Mouse (Mus musculus) embryonic facial prominence, embryonic 15.5 days (tissue): ENCODE measurements around the gene Sdad1. TPM values are rescaled to one million over a fixed set of nuclear protein-coding genes. Genes with fewer than 3 reads are reported as not detected.

ENCODE experiments used
- ATAC-seq: fragments of 200-750 bp; cut with Nextera tagmentation; 2 replicates; pipeline ENCODE4 v1.8.0; 2017; ENCODE audit warnings: low read depth, moderate TSS enrichment; ENCODE audit not compliant: insufficient number of reproducible peaks, low FRiP score, low TSS enrichment
- H3K27ac ChIP-seq: fragments of 300-500 bp; sonication (generic); replicated peaks from 2 replicates; pipeline ENCODE4 v1.5.1; 2015; ENCODE audit warnings: mild to moderate bottlenecking, inconsistent platforms
- H3K27me3 ChIP-seq: fragments of 300-500 bp; sonication (generic); 2 replicates; pipeline ENCODE4 v1.6.1; 2015; ENCODE audit warnings: inconsistent platforms
- H3K36me3 ChIP-seq: fragments of 300-500 bp; sonication (generic); 2 replicates; pipeline ENCODE4 v1.6.1; 2015; ENCODE audit warnings: mild to moderate bottlenecking, inconsistent platforms
- H3K4me1 ChIP-seq: fragments of 300-500 bp; sonication (generic); 2 replicates; pipeline ENCODE4 v1.6.1; 2015; ENCODE audit warnings: inconsistent platforms
- H3K4me2 ChIP-seq: fragments of 300-500 bp; sonication (generic); replicated peaks from 2 replicates; pipeline ENCODE4 v1.6.1; 2015; ENCODE audit warnings: mild to moderate bottlenecking, inconsistent platforms
- H3K4me3 ChIP-seq: fragments of 300-500 bp; sonication (generic); replicated peaks from 2 replicates; pipeline ENCODE4 v1.5.1; 2015; ENCODE audit warnings: mild to moderate bottlenecking, inconsistent platforms
- H3K9ac ChIP-seq: fragments of 300-500 bp; sonication (generic); 2 replicates; pipeline ENCODE4 v1.6.1; 2015; ENCODE audit warnings: inconsistent platforms
- H3K9me3 ChIP-seq: fragments of 300-500 bp; sonication (generic); replicated peaks from 2 replicates; pipeline ENCODE4 v1.6.1; 2016; ENCODE audit warnings: inconsistent platforms
- WGBS: fragments of 180-500 bp; shearing (Covaris S2); methylation state at CpG from one replicate; pipeline ENCODE4 v1.1.7; 2015; 5-methylcytosine and 5-hydroxymethylcytosine counted together
- polyA plus RNA-seq: library from polyadenylated mRNA; unstranded; fragments of >200 nt; fragmentation: Nextera tagmentation; extraction: Ambion mirVana; gene quantifications from 2 replicates; pipeline ENCODE4 v1.2.1, GENCODE M21; 2015

Gene Sdad1
- polyA plus RNA-seq, 1 experiment from 2014 or later: 36.2 TPM

GRCm38 (mm10) chr5:92263761-92264359 is 46.4 kb downstream of the Sdad1 start:
- H3K27ac ChIP-seq: no peak overlapping the region
- 21% methylated on average over 4 of the region's 4 CpGs for WGBS
- no peak overlapping the region for H3K4me2 ChIP-seq
- no peak overlapping the region for H3K9ac ChIP-seq
- H3K4me3 ChIP-seq: no peak overlapping the region
- no peaks in the 10 kb centered on the region for H3K36me3 ChIP-seq
- ATAC-seq: peak; percentile 67; the same call in 1 of the 2 replicates
- H3K9me3 ChIP-seq: no peaks in the 10 kb centered on the region
- H3K27me3 ChIP-seq: 0 out of 2 replicates have a peak, but pooled peaks cover 4% of the 10 kb centered on the region
- no peaks in the 10 kb centered on the region for H3K4me1 ChIP-seq

- Histone ChIP-seq H3K27me3 (0 out of 2 replicates have a peak, but pooled peaks cover 9% of the 10 kb centered on the region), H3K9ac (no peak overlapping the region), H3K9me3 (no peaks in the 10 kb centered on the region), H3K4me1 (no peaks in the 10 kb centered on the region), H3K4me3 (no peak overlapping the region), H3K27ac (no peak overlapping the region), H3K4me2 (no peak overlapping the region), H3K36me3 (no peaks in the 10 kb centered on the region)
- WGBS: 79% methylated on average over 8 of the region's 8 CpGs
- ATAC-seq: no peak
These were observed 47.6 kb downstream of the Sdad1 start for GRCm38 (mm10) chr5:92262646-92263045.

- no peak within 1 kb of the TSS for H3K4me2 ChIP-seq
- no peaks in the 10 kb centered on the region for H3K36me3 ChIP-seq
- no peak within 1 kb of the TSS for H3K27ac ChIP-seq
- 21% methylated on average over 6 of the region's 6 CpGs for WGBS
- 0 out of 2 replicates have a peak, but pooled peaks cover 9% of the 10 kb centered on the region for H3K27me3 ChIP-seq
- no peak for ATAC-seq
- no peak within 1 kb of the TSS for H3K4me3 ChIP-seq
- H3K9ac ChIP-seq: no peak within 1 kb of the TSS
- no peaks in the 10 kb centered on the region for H3K9me3 ChIP-seq
- no peaks in the 10 kb centered on the region for H3K4me1 ChIP-seq
These were observed 54.1 kb downstream of the Sdad1 start, which contains the start of gene Ppef2 for GRCm38 (mm10) chr5:92256218-92256617. Ppef2 (minus strand) TSS chr5:92256278.

- Histone ChIP-seq H3K4me3 (no peak overlapping the region), H3K27me3 (0 out of 2 replicates have a peak, but pooled peaks cover 9% of the 10 kb centered on the region), H3K36me3 (no peaks in the 10 kb centered on the region), H3K4me2 (no peak overlapping the region), H3K27ac (no peak overlapping the region), H3K9me3 (0 out of 2 replicates have a peak, but pooled peaks cover 4% of the 10 kb centered on the region), H3K4me1 (no peaks in the 10 kb centered on the region), H3K9ac (no peak overlapping the region)
- 67% methylated on average over 6 of the region's 6 CpGs for WGBS
- no peak for ATAC-seq
These were observed 55.8 kb downstream of the Sdad1 start for GRCm38 (mm10) chr5:92254476-92254875.

- no peaks in the 10 kb centered on the region for H3K36me3 ChIP-seq
- H3K27me3 ChIP-seq: no peaks in the 10 kb centered on the region
- H3K4me3 ChIP-seq: no peak overlapping the region
- no peak overlapping the region for H3K27ac ChIP-seq
- no peak for ATAC-seq
- H3K4me1 ChIP-seq: no peaks in the 10 kb centered on the region
- 0 out of 2 replicates have a peak overlapping the region, but pooled peaks have one; percentile 11 for H3K4me2 ChIP-seq
- no peak overlapping the region for H3K9ac ChIP-seq
- H3K9me3 ChIP-seq: 0 out of 2 replicates have a peak, but pooled peaks cover 4% of the 10 kb centered on the region
- 17% methylated on average over 18 of the region's 18 CpGs for WGBS
These were observed 57.4 kb downstream of the Sdad1 start for GRCm38 (mm10) chr5:92252797-92253343.

GRCm38 (mm10) chr5:92252031-92252430 is 58.2 kb downstream of the Sdad1 start:
- H3K4me3 ChIP-seq: no peak overlapping the region
- no peaks in the 10 kb centered on the region for H3K36me3 ChIP-seq
- no peak for ATAC-seq
- 0 out of 2 replicates have a peak, but pooled peaks cover 4% of the 10 kb centered on the region for H3K9me3 ChIP-seq
- H3K9ac ChIP-seq: no peak overlapping the region
- no peak overlapping the region for H3K4me2 ChIP-seq
- 92% methylated on average over 6 of the region's 6 CpGs for WGBS
- no peaks in the 10 kb centered on the region for H3K4me1 ChIP-seq
- H3K27me3 ChIP-seq: no peaks in the 10 kb centered on the region
- no peak overlapping the region for H3K27ac ChIP-seq

- no peak overlapping the region for H3K4me2 ChIP-seq
- no peak overlapping the region for H3K4me3 ChIP-seq
- ATAC-seq: no peak
- no peaks in the 10 kb centered on the region for H3K27me3 ChIP-seq
- no peaks in the 10 kb centered on the region for H3K36me3 ChIP-seq
- no peaks in the 10 kb centered on the region for H3K4me1 ChIP-seq
- no peak overlapping the region for H3K27ac ChIP-seq
- no peak overlapping the region for H3K9ac ChIP-seq
- H3K9me3 ChIP-seq: 0 out of 2 replicates have a peak, but pooled peaks cover 4% of the 10 kb centered on the region
- WGBS: 81% methylated on average over 11 of the region's 11 CpGs
These were observed 61.7 kb downstream of the Sdad1 start for GRCm38 (mm10) chr5:92248614-92249013.

- Histone ChIP-seq H3K27me3 (no peaks in the 10 kb centered on the region), H3K4me2 (no peak overlapping the region), H3K9ac (no peak overlapping the region), H3K4me3 (no peak overlapping the region), H3K36me3 (no peaks in the 10 kb centered on the region), H3K4me1 (no peaks in the 10 kb centered on the region), H3K9me3 (0 out of 2 replicates have a peak, but pooled peaks cover 4% of the 10 kb centered on the region), H3K27ac (no peak overlapping the region)
- no peak for ATAC-seq
- 85% methylated on average over 9 of the region's 9 CpGs for WGBS
These were observed 64.8 kb downstream of the Sdad1 start for GRCm38 (mm10) chr5:92245483-92245882.

- no peak for ATAC-seq
- Histone ChIP-seq H3K27me3 (no peaks in the 10 kb centered on the region), H3K4me2 (no peak overlapping the region), H3K4me1 (peaks cover under 1% of the 10 kb centered on the region; the same call in 1 of the 2 replicates), H3K27ac (no peak overlapping the region), H3K9me3 (0 out of 2 replicates have a peak, but pooled peaks cover under 1% of the 10 kb centered on the region), H3K9ac (no peak overlapping the region), H3K36me3 (no peaks in the 10 kb centered on the region), H3K4me3 (no peak overlapping the region)
- 94% methylated on average over 2 of the region's 2 CpGs for WGBS
These were observed 65.4 kb downstream of the Sdad1 start for GRCm38 (mm10) chr5:92244900-92245299.

GRCm38 (mm10) chr5:92240769-92241168 is 69.5 kb downstream of the Sdad1 start:
- Histone ChIP-seq H3K4me1 (peaks cover 4% of the 10 kb centered on the region; the same call in 1 of the 2 replicates), H3K27me3 (peaks cover 2% of the 10 kb centered on the region; the same call in 1 of the 2 replicates), H3K9ac (no peak overlapping the region), H3K4me3 (no peak overlapping the region), H3K36me3 (no peaks in the 10 kb centered on the region), H3K9me3 (no peaks in the 10 kb centered on the region), H3K27ac (no peak overlapping the region), H3K4me2 (no peak overlapping the region)
- WGBS: 90% methylated on average over 12 of the region's 12 CpGs
- no peak for ATAC-seq

- Histone ChIP-seq H3K9ac (no peak overlapping the region), H3K4me2 (peak overlapping the region; percentile 28), H3K4me1 (peaks cover 4% of the 10 kb centered on the region; the same call in 1 of the 2 replicates), H3K4me3 (no peak overlapping the region), H3K36me3 (no peaks in the 10 kb centered on the region), H3K27ac (no peak overlapping the region), H3K9me3 (no peaks in the 10 kb centered on the region), H3K27me3 (peaks cover 2% of the 10 kb centered on the region; the same call in 1 of the 2 replicates)
- 40% methylated on average over 29 of the region's 29 CpGs for WGBS
- ATAC-seq: no peak
These were observed 70.7 kb downstream of the Sdad1 start for GRCm38 (mm10) chr5:92239333-92240232.
